35 mouse cellular contexts compared by ENCODE assay signal in the genomic region with DNA sequence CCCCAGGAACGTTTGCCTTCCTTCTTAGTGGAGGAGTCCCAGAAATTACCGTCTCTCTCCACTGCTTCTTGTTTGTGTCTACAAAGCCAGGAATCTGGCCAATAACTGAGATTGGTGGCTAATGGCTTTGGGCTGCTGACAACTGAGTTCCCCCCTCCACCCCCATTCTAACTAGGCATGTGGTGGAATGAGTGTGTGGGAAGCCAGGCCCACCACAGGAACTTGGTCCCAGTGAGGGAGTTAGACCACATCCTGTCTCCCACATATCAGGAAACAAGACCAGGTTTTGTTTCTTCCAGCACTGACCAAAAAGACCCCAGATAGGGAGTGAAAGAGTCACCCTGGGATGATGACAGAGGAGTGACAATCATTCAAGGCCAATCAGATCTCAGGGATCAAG. TPM values are rescaled to one million over a fixed set of nuclear protein-coding genes. Genes with fewer than 3 reads are reported as not detected.
DNase-seq lines count a peak whose midpoint lies in the region; ATAC-seq lines count a peak whose summit lies in the region.
"Had no signal": no experiment of that assay in that cellular context is flagged by ENCODE, and none has a peak within 500 bp of the region (broad histone marks: within the 10 kb centered on the region; RNA-seq: fewer than 3 reads in every experiment).

No protein-coding gene starts in this region.

- no peaks in the 10 kb centered on the region for H3K9me3 ChIP-seq in forebrain, embryonic 16.5 days (ENCODE audit: control insufficient read depth, low read length)
- H3K9me3 ChIP-seq: hindbrain, embryonic 10.5 days; intestine, embryonic 15.5 days; limb, embryonic 10.5 days; limb, embryonic 15.5 days; liver, embryonic 13.5 days; midbrain, embryonic 10.5 days; midbrain, embryonic 15.5 days had no signal

- H3K36me3 ChIP-seq in forebrain, embryonic 16.5 days (ENCODE audit: control insufficient read depth, insufficient read depth), result no peaks in the 10 kb centered on the region
- H3K36me3 ChIP-seq: heart, embryonic 12.5 days; hindbrain, embryonic 10.5 days; intestine, embryonic 15.5 days; limb, embryonic 10.5 days; limb, embryonic 15.5 days; liver, embryonic 13.5 days; midbrain, embryonic 10.5 days; midbrain, embryonic 15.5 days had no signal

- 67% methylated on average over 2 of the region's 2 CpGs for WGBS in forebrain, embryonic 16.5 days

- no peak overlapping the region for H3K27ac ChIP-seq in forebrain, embryonic 16.5 days (ENCODE audit: low read length)
- H3K27ac ChIP-seq: gastrocnemius, adult 2 months; heart, adult 2 months; hindbrain, embryonic 10.5 days; intestine, embryonic 15.5 days; limb, embryonic 10.5 days; limb, embryonic 15.5 days; liver, embryonic 13.5 days; midbrain, embryonic 10.5 days; midbrain, embryonic 15.5 days had no signal

- no peak overlapping the region for H3K4me3 ChIP-seq in forebrain, embryonic 16.5 days (replicated peaks; ENCODE audit: low read length)
- H3K4me3 ChIP-seq: gastrocnemius, adult 2 months; heart, adult 2 months; heart, embryonic 12.5 days; hindbrain, embryonic 10.5 days; intestine, embryonic 15.5 days; limb, embryonic 10.5 days; limb, embryonic 15.5 days; liver, embryonic 13.5 days; midbrain, embryonic 10.5 days; midbrain, embryonic 15.5 days had no signal

- H3K4me1 ChIP-seq in forebrain, embryonic 16.5 days (replicated peaks; ENCODE audit: control insufficient read depth, insufficient read depth, low read length), result no peaks in the 10 kb centered on the region
- H3K4me1 ChIP-seq: heart, embryonic 12.5 days; hindbrain, embryonic 10.5 days; intestine, embryonic 15.5 days; limb, embryonic 10.5 days; limb, embryonic 15.5 days; liver, embryonic 13.5 days; midbrain, embryonic 10.5 days; midbrain, embryonic 15.5 days had no signal

- no peak overlapping the region for H3K9ac ChIP-seq in forebrain, embryonic 16.5 days (replicated peaks; ENCODE audit: low read depth, low read length)
- H3K9ac ChIP-seq: heart, embryonic 12.5 days; intestine, embryonic 15.5 days; limb, embryonic 15.5 days; liver, embryonic 13.5 days; midbrain, embryonic 15.5 days had no signal

- H3K27me3 ChIP-seq in forebrain, embryonic 16.5 days (replicated peaks; ENCODE audit: control insufficient read depth, insufficient read depth, low read length), result no peaks in the 10 kb centered on the region
- H3K27me3 ChIP-seq: heart, embryonic 12.5 days; intestine, embryonic 15.5 days; limb, embryonic 15.5 days; liver, embryonic 13.5 days; midbrain, embryonic 15.5 days had no signal

- DNase-seq in lung, postnatal 10 days, result peak; percentile 33
- DNase-seq in lung, postnatal 4 days, result no peak
- peak; percentile 16 for DNase-seq in induced T-regulatory cell, adult 2 months (ENCODE audit: low read depth)
- no peak for DNase-seq in thymus, postnatal 25 days
- DNase-seq in right cerebral cortex, postnatal 10 days (ENCODE audit: low spot score in 2 of 2), result no peak
- DNase-seq: adrenal gland, postnatal 14 days; cerebellum, adult 11 months; cerebellum, adult 9-11 months; gastrocnemius, adult 2 months; gastrocnemius, postnatal 36 days; heart, adult 2 months; kidney, adult 2 months; kidney, postnatal 10 days; liver, embryonic 13.5 days; lung, adult 18-20 months had no signal

- peak; percentile 75 for ATAC-seq in common myeloid progenitor, adult 5-6 weeks (replicated peaks; ENCODE audit: low read depth, poor library complexity, severe bottlenecking)
- no peak for ATAC-seq in forebrain, embryonic 16.5 days
- ATAC-seq: forebrain, embryonic 14.5 days; hindbrain, embryonic 16.5 days; intestine, embryonic 15.5 days; lung, postnatal 0 days; midbrain, embryonic 15.5 days had no signal

- H3K4me2 ChIP-seq in forebrain, embryonic 16.5 days (ENCODE audit: low read length), result no peak overlapping the region
- H3K4me2 ChIP-seq: heart, embryonic 12.5 days; intestine, embryonic 15.5 days; limb, embryonic 15.5 days; liver, embryonic 13.5 days; midbrain, embryonic 15.5 days had no signal

RNA-seq across cellular contexts. Expression of a gene that starts 32.3 kb away (rescaled TPM):
- total RNA-seq in common myeloid progenitor, adult 5-6 weeks (2017), result not detected in 2 replicates
- polyA plus RNA-seq in forebrain, embryonic 16.5 days (2015; fragmentation: Nextera tagmentation; extraction: Ambion mirVana), result not detected in 2 replicates
- total RNA-seq: adrenal gland, postnatal 14 days; gastrocnemius, adult 2 months; gastrocnemius, postnatal 36 days; heart, adult 2 months; left cerebral cortex, postnatal 10 days; MEL had no signal
- polyA plus RNA-seq: embryonic facial prominence, embryonic 14.5 days; forebrain, embryonic 14.5 days; frontal cortex, adult 2 months; heart, adult 2 months; heart, embryonic 12.5 days; heart, postnatal 0 days; hindbrain, embryonic 10.5 days; hindbrain, embryonic 16.5 days; intestine, embryonic 15.5 days; kidney, adult 2 months; limb, embryonic 10.5 days; limb, embryonic 15.5 days; liver, embryonic 13.5 days; lung, postnatal 0 days; midbrain, embryonic 10.5 days; midbrain, embryonic 15.5 days; neural tube, embryonic 11.5 days; small intestine, adult 2 months; stomach, embryonic 14.5 days had no signal

Comparison
In these comparisons a context has a peak if more than half of its experiments do, and no peak if none do; other contexts are left out.
1. DNase-seq: peak in lung, postnatal 10 days (single experiment) and induced T-regulatory cell, adult 2 months (single experiment); none in lung, postnatal 4 days (0 of 2), thymus, postnatal 25 days (single experiment) and right cerebral cortex, postnatal 10 days (0 of 2).